Mouse (Mus musculus) urinary bladder, postnatal 14 days (tissue): ENCODE measurements around the gene Gm3045.

ENCODE experiments used
- DNase-seq: peaks from one replicate; pipeline ENCODE4 v3.0.0; 2021; ENCODE audit warnings: low spot score

The Gm3045 gene

GRCm38 (mm10) chr13:56426365-56426764, at the start of gene Gm3045:
Gm3045 (plus strand) TSS chr13:56426594.
- DNase-seq = no peak

- no peak for DNase-seq
Observed at GRCm38 (mm10) chr13:56380855-56381685, 45.3 kb upstream of the Gm3045 start.

- no peak for DNase-seq
Observed at GRCm38 (mm10) chr13:56383406-56383805, 43.0 kb upstream of the Gm3045 start.

- DNase-seq = peak; percentile 8
Observed at GRCm38 (mm10) chr13:56386411-56386810, 40.0 kb upstream of the Gm3045 start.

GRCm38 (mm10) chr13:56387374-56387773, 39.0 kb upstream of the Gm3045 start:
- DNase-seq = no peak

GRCm38 (mm10) chr13:56388042-56388441, 38.4 kb upstream of the Gm3045 start:
- DNase-seq = no peak

- DNase-seq = peak; percentile 17
Observed at GRCm38 (mm10) chr13:56397572-56397971, 28.8 kb upstream of the Gm3045 start.

GRCm38 (mm10) chr13:56401186-56401585, 25.2 kb upstream of the Gm3045 start:
- DNase-seq = no peak

- no peak for DNase-seq
Observed at GRCm38 (mm10) chr13:56403381-56404086, 22.9 kb upstream of the Gm3045 start.

GRCm38 (mm10) chr13:56404511-56405140, 21.8 kb upstream of the Gm3045 start:
- DNase-seq = no peak

GRCm38 (mm10) chr13:56412286-56412873, 14.0 kb upstream of the Gm3045 start:
- no peak for DNase-seq

- no peak for DNase-seq
Observed at GRCm38 (mm10) chr13:56418685-56419483, 7.5 kb upstream of the Gm3045 start.

GRCm38 (mm10) chr13:56419538-56419937, 6.9 kb upstream of the Gm3045 start:
- no peak for DNase-seq

- DNase-seq = peak; percentile 86
Observed at GRCm38 (mm10) chr13:56422072-56422723, 4.2 kb upstream of the Gm3045 start.

- peak; percentile 57 for DNase-seq
Observed at GRCm38 (mm10) chr13:56425931-56426330, 463 bp upstream of the Gm3045 start.

GRCm38 (mm10) chr13:56428724-56429500, 2.5 kb downstream of the Gm3045 start:
- peak; percentile 81 for DNase-seq

GRCm38 (mm10) chr13:56432496-56432895, 6.1 kb downstream of the Gm3045 start:
- DNase-seq = no peak

- peak; percentile 62 for DNase-seq
Observed at GRCm38 (mm10) chr13:56433466-56433865, 7.1 kb downstream of the Gm3045 start.

GRCm38 (mm10) chr13:56434311-56434751, 7.9 kb downstream of the Gm3045 start:
- DNase-seq = peak; percentile 49
